Mouse (Mus musculus): ENCODE results near the gene Dhx33. TPM values are rescaled to one million over a fixed set of nuclear protein-coding genes. Genes with fewer than 3 reads are reported as not detected.

Gene Dhx33
- 10 to 100 TPM in 1 of 4 experiments, 1 to 10 TPM in 3; 6.5 to 10.2 (median 8.3) TPM for total RNA-seq (2022)

- DNase-seq (ENCODE audit: low spot score in 2 of 2) = peak; percentile 91 to 93
These were observed at the start of gene Dhx33 for GRCm38 (mm10) chr11:71004316-71004773. Gene Dhx33 (minus strand): TSS chr11:71004437.

- DNase-seq (ENCODE audit: low spot score in 2 of 2) = no peak
These were observed 48.3 kb upstream of the Dhx33 start for GRCm38 (mm10) chr11:71052554-71052953.

- no peak for DNase-seq (ENCODE audit: low spot score in 2 of 2)
These were observed 35.5 kb upstream of the Dhx33 start for GRCm38 (mm10) chr11:71039526-71040298.

GRCm38 (mm10) chr11:71033163-71033761 lies 29.0 kb upstream of the Dhx33 start, which contains the start of gene 6330403K07Rik:
Gene 6330403K07Rik (minus strand): TSS chr11:71033513.
- no peak for DNase-seq (ENCODE audit: low spot score in 2 of 2)

GRCm38 (mm10) chr11:71032491-71033162 lies 28.4 kb upstream of the Dhx33 start:
- no peak for DNase-seq (ENCODE audit: low spot score in 2 of 2)

- DNase-seq (ENCODE audit: low spot score in 2 of 2) = no peak
These were observed 27.8 kb upstream of the Dhx33 start for GRCm38 (mm10) chr11:71032070-71032469.

GRCm38 (mm10) chr11:71029403-71030118 lies 25.3 kb upstream of the Dhx33 start:
- DNase-seq (ENCODE audit: low spot score in 2 of 2) = no peak

GRCm38 (mm10) chr11:71028280-71028679 lies 24.0 kb upstream of the Dhx33 start:
- no peak for DNase-seq (ENCODE audit: low spot score in 2 of 2)

- peak; percentile 98 for DNase-seq (ENCODE audit: low spot score in 2 of 2)
These were observed 15.2 kb upstream of the Dhx33 start, which contains the start of the genes Mis12 and Derl2 for GRCm38 (mm10) chr11:71019201-71020068. Gene Mis12 (plus strand): TSS chr11:71019611. Gene Derl2 (minus strand): TSS chr11:71019841.

GRCm38 (mm10) chr11:71018416-71019200 lies 14.4 kb upstream of the Dhx33 start:
- DNase-seq (ENCODE audit: low spot score in 2 of 2) = no peak

- no peak for DNase-seq (ENCODE audit: low spot score in 2 of 2)
These were observed 12.8 kb upstream of the Dhx33 start for GRCm38 (mm10) chr11:71017051-71017450.

- DNase-seq (ENCODE audit: low spot score in 2 of 2) = no peak
These were observed 8.5 kb upstream of the Dhx33 start for GRCm38 (mm10) chr11:71012743-71013142.

- no peak for DNase-seq (ENCODE audit: low spot score in 2 of 2)
These were observed 4.1 kb upstream of the Dhx33 start for GRCm38 (mm10) chr11:71008321-71008720.

- no peak for DNase-seq (ENCODE audit: low spot score in 2 of 2)
These were observed 3.6 kb upstream of the Dhx33 start for GRCm38 (mm10) chr11:71007831-71008230.

- DNase-seq (ENCODE audit: low spot score in 2 of 2) = no peak
These were observed 2.8 kb upstream of the Dhx33 start for GRCm38 (mm10) chr11:71007026-71007425.

- no peak for DNase-seq (ENCODE audit: low spot score in 2 of 2)
These were observed 809 bp upstream of the Dhx33 start for GRCm38 (mm10) chr11:71005046-71005445.

GRCm38 (mm10) chr11:71003611-71004315 lies 474 bp downstream of the Dhx33 start:
- DNase-seq (ENCODE audit: low spot score in 2 of 2) = peak in 1 of 2 experiments; percentile 7

GRCm38 (mm10) chr11:71001167-71001566 lies 3.1 kb downstream of the Dhx33 start:
- DNase-seq (ENCODE audit: low spot score in 2 of 2) = no peak
